Comparison of ENCODE assay signal across 8 mouse cellular contexts in genomic region chr2:60209703-60210651, GRCm38 (mm10). TPM values are rescaled to one million over a fixed set of nuclear protein-coding genes. Genes with fewer than 3 reads are reported as not detected.
DNase-seq lines count a peak whose midpoint lies in the region; ATAC-seq and TF ChIP-seq lines count a peak whose summit lies in the region.

Gene Baz2b, minus strand, starts transcription at chr2:60209839.
Gene March7, plus strand, starts transcription at chr2:60209887.

- H3K9ac ChIP-seq in kidney, embryonic 14.5 days (ENCODE audit: low read depth, low read length): peak within 1 kb of the TSS; percentile 97
- H3K9ac ChIP-seq in limb, embryonic 14.5 days (ENCODE audit: low read depth, low read length, severe bottlenecking): peak within 1 kb of the TSS; percentile 96
- H3K9ac ChIP-seq in midbrain, embryonic 16.5 days (ENCODE audit: low read depth, low read length): peak within 1 kb of the TSS; percentile 95

- no peaks in the 10 kb centered on the region for H3K9me3 ChIP-seq in kidney, embryonic 14.5 days (ENCODE audit: control insufficient read depth, low read length)
- no peaks in the 10 kb centered on the region for H3K9me3 ChIP-seq in limb, embryonic 14.5 days (ENCODE audit: control insufficient read depth, low read length)
- no peaks in the 10 kb centered on the region for H3K9me3 ChIP-seq in midbrain, embryonic 16.5 days (replicated peaks; ENCODE audit: control insufficient read depth, low read length, poor library complexity, severe bottlenecking)

- H3K4me1 ChIP-seq in embryonic fibroblast, embryonic 13.5 days (ENCODE audit: control insufficient read depth, insufficient read depth, low read length): no peaks in the 10 kb centered on the region
- peaks cover 15% of the 10 kb centered on the region; the same call in 1 of the 2 replicates for H3K4me1 ChIP-seq in kidney, embryonic 14.5 days (ENCODE audit: control insufficient read depth, insufficient read depth, low read length)
- peaks cover 27% of the 10 kb centered on the region for H3K4me1 ChIP-seq in limb, embryonic 14.5 days (ENCODE audit: control insufficient read depth, insufficient read depth, low read length)
- peaks cover 40% of the 10 kb centered on the region for H3K4me1 ChIP-seq in midbrain, embryonic 16.5 days (ENCODE audit: control insufficient read depth, insufficient read depth, low read length)
- peaks cover 13% of the 10 kb centered on the region for H3K4me1 ChIP-seq in spleen, adult 2 months (ENCODE audit: control insufficient read depth, insufficient read depth, insufficient read length)

- peak; percentile 78 for TF ChIP-seq POLR2A in embryonic fibroblast, embryonic 13.5 days (IDR thresholded peaks at IDR 0.05; ENCODE audit: low read depth, low read length)
- peak; percentile 74; the same call in 1 of the 2 replicates for TF ChIP-seq POLR2A in limb, embryonic 14.5 days (IDR thresholded peaks at IDR 0.05; ENCODE audit: borderline replicate concordance, extremely low read depth, insufficient read depth, insufficient read length)
- peak; percentile 67 for TF ChIP-seq POLR2A in spleen, adult 2 months (IDR thresholded peaks at IDR 0.05; ENCODE audit: low read depth, low read length)

- peak within 1 kb of the TSS; percentile 99 for H3K4me3 ChIP-seq in embryonic fibroblast, embryonic 13.5 days (ENCODE audit: insufficient read depth, low read length)
- H3K4me3 ChIP-seq in kidney, embryonic 14.5 days (ENCODE audit: low read length): peak within 1 kb of the TSS; percentile 92
- peak within 1 kb of the TSS; percentile 88 for H3K4me3 ChIP-seq in limb, embryonic 14.5 days (replicated peaks; ENCODE audit: low read length)
- peak within 1 kb of the TSS; percentile 82 for H3K4me3 ChIP-seq in midbrain, embryonic 16.5 days (ENCODE audit: low read depth, low read length)
- peak within 1 kb of the TSS; percentile 81 for H3K4me3 ChIP-seq in spleen, adult 2 months (ENCODE audit: extremely low read depth, insufficient read depth, insufficient read length)

- H3K27ac ChIP-seq in embryonic fibroblast, embryonic 13.5 days (ENCODE audit: insufficient read depth, low read length): peak within 1 kb of the TSS; percentile 63
- H3K27ac ChIP-seq in kidney, embryonic 14.5 days (ENCODE audit: low read depth, low read length): peak within 1 kb of the TSS; percentile 74
- H3K27ac ChIP-seq in limb, embryonic 14.5 days (replicated peaks; ENCODE audit: low read depth, low read length): peak within 1 kb of the TSS; percentile 89
- H3K27ac ChIP-seq in midbrain, embryonic 16.5 days (ENCODE audit: low read length): peak within 1 kb of the TSS; percentile 93
- peak within 1 kb of the TSS; percentile 98 for H3K27ac ChIP-seq in spleen, adult 2 months (ENCODE audit: insufficient read depth, low read length)

- TF ChIP-seq CTCF in embryonic fibroblast, embryonic 13.5 days (IDR thresholded peaks at IDR 0.05; ENCODE audit: borderline replicate concordance, insufficient read depth, low read length): no peak
- TF ChIP-seq CTCF in spleen, adult 2 months (IDR thresholded peaks at IDR 0.05; ENCODE audit: extremely low read depth, insufficient read depth, insufficient read length, insufficient replicate concordance): peak; percentile 26; the same call in 1 of the 2 replicates

- peaks cover 24% of the 10 kb centered on the region; the same call in 1 of the 2 replicates for H3K36me3 ChIP-seq in kidney, embryonic 14.5 days (ENCODE audit: control insufficient read depth, insufficient read depth, low read length)
- H3K36me3 ChIP-seq in limb, embryonic 14.5 days (ENCODE audit: control insufficient read depth, insufficient read depth, low read length): peaks cover 7% of the 10 kb centered on the region
- H3K36me3 ChIP-seq in midbrain, embryonic 16.5 days (ENCODE audit: control insufficient read depth, insufficient read depth, low read length): no peaks in the 10 kb centered on the region
- H3K36me3 ChIP-seq in spleen, adult 2 months (ENCODE audit: control insufficient read depth, insufficient read depth, low read length): peaks cover 3% of the 10 kb centered on the region

- H3K4me2 ChIP-seq in kidney, embryonic 14.5 days (replicated peaks; ENCODE audit: low read depth, low read length): peak within 1 kb of the TSS; percentile 79
- H3K4me2 ChIP-seq in limb, embryonic 14.5 days (replicated peaks; ENCODE audit: low read depth, low read length, severe bottlenecking): peak within 1 kb of the TSS; percentile 76
- peak within 1 kb of the TSS; percentile 69 for H3K4me2 ChIP-seq in midbrain, embryonic 16.5 days (ENCODE audit: low read length)

- peak; percentile 94 for ATAC-seq in kidney, embryonic 14.5 days (ENCODE audit: low FRiP score, low TSS enrichment)
- peak; percentile 93 for ATAC-seq in limb, embryonic 14.5 days (ENCODE audit: low FRiP score, low read depth)
- ATAC-seq in midbrain, embryonic 16.5 days: peak; percentile 92

- peak; percentile 91 for DNase-seq in A20 (ENCODE audit: low read depth, low spot score)
- DNase-seq in brain, adult 2 months (ENCODE audit: low read depth, low spot score): peak; percentile 92
- peak; percentile 85 to 86 for DNase-seq in heart, adult 9 months (ENCODE audit: low spot score in 2 of 2)
- DNase-seq in limb, embryonic 14.5 days (ENCODE audit: low spot score): peak; percentile 71
- peak; percentile 80 to 86 for DNase-seq in spleen, adult 2 months (ENCODE audit: low read depth in 1 of 2, low spot score in 2 of 2)

- WGBS in kidney, embryonic 14.5 days: under 1% methylated on average over 83 of the region's 109 CpGs
- under 1% methylated on average over 39 of the region's 109 CpGs for WGBS in limb, embryonic 14.5 days
- 1% methylated on average over 73 of the region's 109 CpGs for WGBS in midbrain, embryonic 16.5 days
- 1% methylated on average over 93 of the region's 109 CpGs for WGBS in spleen, adult 2 months

- no peaks in the 10 kb centered on the region for H3K27me3 ChIP-seq in kidney, embryonic 14.5 days (ENCODE audit: control insufficient read depth, insufficient read depth, low read length)
- no peaks in the 10 kb centered on the region for H3K27me3 ChIP-seq in limb, embryonic 14.5 days (ENCODE audit: control insufficient read depth, insufficient read depth, low read length)
- H3K27me3 ChIP-seq in midbrain, embryonic 16.5 days (ENCODE audit: control insufficient read depth, insufficient read depth, low read depth, low read length): no peaks in the 10 kb centered on the region
- no peaks in the 10 kb centered on the region for H3K27me3 ChIP-seq in spleen, adult 2 months (ENCODE audit: control insufficient read depth, insufficient read depth, low read length)

RNA-seq across cellular contexts. Expression of gene Baz2b, which starts in this region (rescaled TPM):
- 31.9 and 33.2 TPM in 2 replicates for polyA plus RNA-seq in embryonic fibroblast, embryonic 13.5 days (2011; ENCODE audit: insufficient read length, low read depth, missing spikeins)
- 45.6 and 70.4 TPM in 2 replicates for polyA plus RNA-seq in kidney, embryonic 14.5 days (2014; fragmentation: Nextera tagmentation; extraction: Ambion mirVana)
- 29.5 and 36.0 TPM in 2 replicates for polyA plus RNA-seq in limb, embryonic 14.5 days (2012; rRNA removed)
- 45.6 and 53.3 TPM in 2 replicates for polyA plus RNA-seq in limb, embryonic 14.5 days (2014; fragmentation: Nextera tagmentation; extraction: Ambion mirVana)
- polyA plus RNA-seq in midbrain, embryonic 16.5 days (2015; fragmentation: Nextera tagmentation; extraction: Ambion mirVana): 75.3 and 86.4 TPM in 2 replicates
- polyA plus RNA-seq in spleen, adult 2 months (2012; rRNA removed): 12.6 and 13.7 TPM in 2 replicates

RNA-seq across cellular contexts. Expression of gene March7, which starts in this region (rescaled TPM):
- polyA plus RNA-seq in embryonic fibroblast, embryonic 13.5 days (2011; ENCODE audit: insufficient read length, low read depth, missing spikeins): 94.4 and 124 TPM in 2 replicates
- 52.6 and 81.2 TPM in 2 replicates for polyA plus RNA-seq in kidney, embryonic 14.5 days (2014; fragmentation: Nextera tagmentation; extraction: Ambion mirVana)
- 55.8 and 59.7 TPM in 2 replicates for polyA plus RNA-seq in limb, embryonic 14.5 days (2012; rRNA removed)
- 76.9 and 77.8 TPM in 2 replicates for polyA plus RNA-seq in limb, embryonic 14.5 days (2014; fragmentation: Nextera tagmentation; extraction: Ambion mirVana)
- 94.7 and 97.3 TPM in 2 replicates for polyA plus RNA-seq in midbrain, embryonic 16.5 days (2015; fragmentation: Nextera tagmentation; extraction: Ambion mirVana)
- 6.0 and 6.4 TPM in 2 replicates for polyA plus RNA-seq in spleen, adult 2 months (2012; rRNA removed)

Comparison
In these comparisons a context has a peak if more than half of its experiments do, and no peak if none do; other contexts are left out.
1. Peak in every context shown above with its lines: DNase-seq, ATAC-seq, H3K4me3 ChIP-seq and H3K27ac ChIP-seq.